Mouse (Mus musculus): ENCODE measurements around the gene Gm45785. TPM values are rescaled to one million over a fixed set of nuclear protein-coding genes. Genes with fewer than 3 reads are reported as not detected.
A peak's percentile ranks its signal among the peaks of the same experiment; 100 is the strongest.

The Gm45785 gene
- polyA plus RNA-seq, 1 experiment from 2014 or later, result not detected

DNA sequence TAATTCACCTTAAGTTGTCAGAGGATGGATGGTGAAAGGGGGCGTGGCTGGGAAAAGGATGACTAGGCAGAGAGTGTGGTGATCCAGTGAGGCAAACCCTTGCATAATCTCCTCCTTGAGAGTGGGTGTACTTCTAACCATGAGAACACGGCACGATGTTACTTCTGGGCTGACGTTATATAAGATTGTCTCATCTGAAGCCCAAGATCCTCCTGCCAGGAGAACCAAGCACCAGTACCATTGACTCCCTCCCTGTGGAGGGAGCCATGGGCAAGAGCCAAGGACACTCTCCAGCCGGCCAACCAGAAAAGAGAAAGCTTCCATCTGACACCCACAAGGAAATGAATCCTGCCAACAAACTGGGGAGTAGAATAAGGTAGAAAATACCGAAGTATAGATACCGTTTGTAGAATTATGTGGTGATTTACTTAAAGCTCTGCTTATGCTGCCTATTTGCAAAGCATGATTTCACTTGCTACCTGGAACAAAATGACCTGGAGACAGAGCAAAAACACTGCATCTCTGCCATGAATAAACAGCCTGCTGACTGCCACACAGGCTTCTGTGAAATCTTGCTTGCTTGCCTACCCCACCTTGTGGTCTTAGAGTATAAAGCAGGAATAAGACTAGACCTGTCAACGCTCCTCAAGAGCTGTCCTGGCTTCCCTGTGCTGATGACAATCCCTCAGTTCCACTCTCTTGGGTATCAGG, 27.8 kb downstream of the Gm45785 start:
- ATAC-seq (replicated peaks; ENCODE audit: insufficient number of reproducible peaks, low FRiP score, low TSS enrichment), result no peak

DNA sequence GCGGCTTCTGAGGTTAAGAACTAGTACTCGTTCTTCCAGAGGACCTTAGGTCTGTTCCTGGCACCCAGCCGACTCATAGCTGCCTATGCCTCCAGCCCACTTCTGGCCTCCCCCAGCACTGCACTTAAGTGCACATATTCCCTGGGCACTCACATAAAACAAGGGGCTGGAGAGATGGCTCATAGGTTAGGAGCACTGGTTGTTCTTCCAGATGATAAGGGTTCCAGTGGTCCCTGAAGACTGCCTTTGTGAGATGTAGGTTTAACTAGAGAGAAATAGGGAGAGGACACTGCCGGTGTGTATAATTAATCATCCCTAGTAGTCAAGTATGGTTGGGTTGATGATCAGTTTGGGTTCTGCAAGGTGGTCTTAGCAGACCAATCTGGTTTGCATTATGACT, 33.4 kb downstream of the Gm45785 start:
- WGBS (ENCODE audit: insufficient replicate concordance), result 88% methylated on average over 4 of the region's 4 CpGs
- H3K4me3 ChIP-seq (ENCODE audit: low read depth, low read length), result no peak overlapping the region
- H3K9ac ChIP-seq (ENCODE audit: low read depth, low read length), result no peak overlapping the region
- no peaks in the 10 kb centered on the region for H3K9me3 ChIP-seq (replicated peaks; ENCODE audit: control insufficient read depth, low read length)
- ATAC-seq (replicated peaks; ENCODE audit: insufficient number of reproducible peaks, low FRiP score, low TSS enrichment), result no peak
- H3K27ac ChIP-seq (ENCODE audit: low read depth, low read length), result no peak overlapping the region
- H3K36me3 ChIP-seq (ENCODE audit: control insufficient read depth, insufficient read depth, low read length), result no peaks in the 10 kb centered on the region
- H3K4me1 ChIP-seq (ENCODE audit: control insufficient read depth, insufficient read depth, low read length), result no peaks in the 10 kb centered on the region
- no peak overlapping the region for H3K4me2 ChIP-seq
- H3K27me3 ChIP-seq (ENCODE audit: control insufficient read depth, insufficient read depth, low read length), result no peaks in the 10 kb centered on the region

More for the DNA sequence above, 27.8 kb downstream of the Gm45785 start:
- no peaks in the 10 kb centered on the region for H3K36me3 ChIP-seq (ENCODE audit: control insufficient read depth, insufficient read depth, low read length)
- H3K27me3 ChIP-seq (ENCODE audit: control insufficient read depth, insufficient read depth, low read length), result no peaks in the 10 kb centered on the region; the same call in 1 of the 2 replicates
- H3K4me2 ChIP-seq, result no peak overlapping the region
- H3K4me1 ChIP-seq (ENCODE audit: control insufficient read depth, insufficient read depth, low read length), result no peaks in the 10 kb centered on the region
- WGBS (ENCODE audit: insufficient replicate concordance), result 23% methylated on average over 8 of the region's 8 CpGs
- H3K4me3 ChIP-seq (ENCODE audit: low read depth, low read length), result no peak overlapping the region
- no peak overlapping the region for H3K9ac ChIP-seq (ENCODE audit: low read depth, low read length)
- H3K9me3 ChIP-seq (replicated peaks; ENCODE audit: control insufficient read depth, low read length), result no peaks in the 10 kb centered on the region
- no peak overlapping the region for H3K27ac ChIP-seq (ENCODE audit: low read depth, low read length)

DNA sequence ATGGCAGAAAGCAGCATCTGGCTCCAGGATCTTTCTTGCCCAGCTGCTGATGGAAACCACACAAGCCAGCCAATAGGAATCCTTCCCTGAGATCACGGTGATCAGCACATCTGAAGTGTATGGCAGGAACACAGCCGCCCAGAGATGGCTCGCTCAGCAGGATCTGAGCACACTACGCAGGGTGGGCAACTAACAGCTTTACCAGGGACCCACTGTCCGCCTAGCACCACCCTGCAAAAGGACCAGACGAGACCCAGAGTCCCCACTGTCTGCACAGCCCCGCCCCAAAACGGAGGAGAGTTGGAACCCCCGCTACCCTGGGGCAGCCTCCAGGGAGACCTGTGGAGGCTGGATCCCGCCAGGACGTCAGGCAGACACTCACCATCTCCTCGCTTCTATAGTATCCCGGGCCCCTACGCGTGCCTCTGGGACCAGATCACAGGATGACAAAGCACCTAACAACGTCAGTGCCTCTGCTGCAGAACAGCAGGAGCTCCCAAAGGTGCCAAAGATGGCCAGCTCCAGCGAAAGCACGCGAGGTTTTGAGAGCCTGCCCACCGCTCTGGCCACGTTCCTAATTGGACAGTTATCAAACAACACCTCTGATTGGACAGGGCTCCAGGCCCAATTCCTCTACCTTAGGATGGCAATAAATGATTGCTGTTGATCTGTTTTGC, 34.3 kb downstream of the Gm45785 start, which contains the start of gene Zfp941:
Zfp941 (minus strand) TSS at position 526 of the 677 bp plus-strand sequence.
- peak within 1 kb of the TSS; percentile 55 for H3K4me3 ChIP-seq (ENCODE audit: low read depth, low read length)
- peak within 1 kb of the TSS; percentile 65 for H3K9ac ChIP-seq (ENCODE audit: low read depth, low read length)
- H3K4me2 ChIP-seq, result peak within 1 kb of the TSS; percentile 84
- no peaks in the 10 kb centered on the region for H3K27me3 ChIP-seq (ENCODE audit: control insufficient read depth, insufficient read depth, low read length)
- H3K36me3 ChIP-seq (ENCODE audit: control insufficient read depth, insufficient read depth, low read length), result no peaks in the 10 kb centered on the region
- H3K27ac ChIP-seq (ENCODE audit: low read depth, low read length), result no peak within 1 kb of the TSS
- 4% methylated on average over 21 of the region's 21 CpGs for WGBS (ENCODE audit: insufficient replicate concordance)
- no peaks in the 10 kb centered on the region for H3K4me1 ChIP-seq (ENCODE audit: control insufficient read depth, insufficient read depth, low read length)
- ATAC-seq (replicated peaks; ENCODE audit: insufficient number of reproducible peaks, low FRiP score, low TSS enrichment), result peak; percentile 49; the same call in 1 of the 2 replicates
- H3K9me3 ChIP-seq (replicated peaks; ENCODE audit: control insufficient read depth, low read length), result no peaks in the 10 kb centered on the region

DNA sequence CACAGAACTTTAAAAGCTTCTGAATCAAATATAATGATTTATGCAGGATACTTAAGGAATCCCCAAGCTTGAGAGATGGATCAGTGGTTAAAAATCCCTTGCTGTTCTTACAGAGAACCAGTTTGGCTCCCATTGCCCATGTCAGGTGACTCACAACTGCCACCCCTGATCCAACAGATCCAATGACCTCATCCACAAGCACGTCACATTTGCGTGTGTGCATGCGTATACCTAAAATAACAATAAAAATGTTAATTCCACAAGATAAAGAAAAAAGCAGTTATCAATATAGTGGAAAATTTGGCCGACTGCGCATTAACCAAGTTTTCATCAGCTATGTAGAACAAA, 34.9 kb downstream of the Gm45785 start:
- ATAC-seq (replicated peaks; ENCODE audit: insufficient number of reproducible peaks, low FRiP score, low TSS enrichment), result no peak
- Histone ChIP-seq H3K9me3 (replicated peaks; ENCODE audit: control insufficient read depth, low read length) (no peaks in the 10 kb centered on the region), H3K36me3 (ENCODE audit: control insufficient read depth, insufficient read depth, low read length) (no peaks in the 10 kb centered on the region), H3K27me3 (ENCODE audit: control insufficient read depth, insufficient read depth, low read length) (no peaks in the 10 kb centered on the region), H3K4me3 (ENCODE audit: low read depth, low read length) (peak overlapping the region; percentile 55), H3K4me1 (ENCODE audit: control insufficient read depth, insufficient read depth, low read length) (no peaks in the 10 kb centered on the region), H3K27ac (ENCODE audit: low read depth, low read length) (no peak overlapping the region), H3K9ac (ENCODE audit: low read depth, low read length) (peak overlapping the region; percentile 65; the same call in 1 of the 2 replicates), H3K4me2 (peak overlapping the region; percentile 84)
- 50% methylated on average over 5 of the region's 5 CpGs for WGBS (ENCODE audit: insufficient replicate concordance)

DNA sequence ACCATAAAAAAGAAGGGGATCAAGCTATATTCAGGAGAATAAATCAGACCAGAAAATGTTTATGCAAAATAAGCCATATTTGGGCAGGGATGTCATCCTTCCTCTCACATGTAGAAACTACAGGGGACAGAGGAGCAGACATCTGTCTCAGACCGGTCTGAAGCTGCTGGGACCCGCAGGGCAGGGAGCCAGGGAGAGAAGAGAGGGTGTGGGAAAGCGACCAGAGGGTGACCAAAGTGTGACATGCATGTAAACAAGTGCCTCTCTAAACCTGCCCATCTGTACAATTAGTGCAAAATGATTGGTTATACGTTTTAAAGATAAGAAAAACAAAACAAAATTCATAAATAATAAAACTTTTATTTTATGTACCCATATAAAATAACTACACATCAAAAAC, 36.0 kb downstream of the Gm45785 start:
- Histone ChIP-seq H3K27ac (ENCODE audit: low read depth, low read length) (no peak overlapping the region), H3K9ac (ENCODE audit: low read depth, low read length) (no peak overlapping the region), H3K9me3 (replicated peaks; ENCODE audit: control insufficient read depth, low read length) (no peaks in the 10 kb centered on the region), H3K27me3 (ENCODE audit: control insufficient read depth, insufficient read depth, low read length) (no peaks in the 10 kb centered on the region), H3K36me3 (ENCODE audit: control insufficient read depth, insufficient read depth, low read length) (no peaks in the 10 kb centered on the region), H3K4me3 (ENCODE audit: low read depth, low read length) (no peak overlapping the region), H3K4me1 (ENCODE audit: control insufficient read depth, insufficient read depth, low read length) (no peaks in the 10 kb centered on the region), H3K4me2 (no peak overlapping the region)
- 65% methylated on average over 4 of the region's 4 CpGs for WGBS (ENCODE audit: insufficient replicate concordance)
- no peak for ATAC-seq (replicated peaks; ENCODE audit: insufficient number of reproducible peaks, low FRiP score, low TSS enrichment)

DNA sequence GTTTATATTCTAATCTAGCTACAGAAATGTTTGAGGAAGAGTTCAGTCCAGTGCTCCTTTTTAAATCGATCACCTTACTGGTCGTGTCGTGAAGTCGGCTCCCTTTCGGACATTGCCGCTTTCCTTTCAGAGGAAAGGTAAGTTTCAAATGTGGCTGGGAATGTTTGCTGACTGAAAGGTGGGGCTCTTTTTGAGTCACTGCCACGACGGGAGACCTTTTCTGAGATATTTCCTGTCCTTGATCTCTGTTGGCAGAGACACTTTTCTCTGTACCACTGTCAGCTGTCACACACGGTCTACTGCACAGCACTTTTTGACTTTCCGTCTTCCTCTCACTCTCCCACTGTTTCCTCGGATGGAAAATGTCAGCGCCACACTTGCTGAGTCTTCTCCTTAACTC, 43.3 kb downstream of the Gm45785 start:
- H3K27ac ChIP-seq (ENCODE audit: low read depth, low read length), result no peak overlapping the region
- ATAC-seq (replicated peaks; ENCODE audit: insufficient number of reproducible peaks, low FRiP score, low TSS enrichment), result no peak
- H3K27me3 ChIP-seq (ENCODE audit: control insufficient read depth, insufficient read depth, low read length), result no peaks in the 10 kb centered on the region
- H3K4me1 ChIP-seq (ENCODE audit: control insufficient read depth, insufficient read depth, low read length), result no peaks in the 10 kb centered on the region
- H3K4me3 ChIP-seq (ENCODE audit: low read depth, low read length), result no peak overlapping the region
- WGBS (ENCODE audit: insufficient replicate concordance), result 85% methylated on average over 12 of the region's 12 CpGs
- no peaks in the 10 kb centered on the region for H3K9me3 ChIP-seq (replicated peaks; ENCODE audit: control insufficient read depth, low read length)
- H3K36me3 ChIP-seq (ENCODE audit: control insufficient read depth, insufficient read depth, low read length), result no peaks in the 10 kb centered on the region
- no peak overlapping the region for H3K9ac ChIP-seq (ENCODE audit: low read depth, low read length)
- no peak overlapping the region for H3K4me2 ChIP-seq

DNA sequence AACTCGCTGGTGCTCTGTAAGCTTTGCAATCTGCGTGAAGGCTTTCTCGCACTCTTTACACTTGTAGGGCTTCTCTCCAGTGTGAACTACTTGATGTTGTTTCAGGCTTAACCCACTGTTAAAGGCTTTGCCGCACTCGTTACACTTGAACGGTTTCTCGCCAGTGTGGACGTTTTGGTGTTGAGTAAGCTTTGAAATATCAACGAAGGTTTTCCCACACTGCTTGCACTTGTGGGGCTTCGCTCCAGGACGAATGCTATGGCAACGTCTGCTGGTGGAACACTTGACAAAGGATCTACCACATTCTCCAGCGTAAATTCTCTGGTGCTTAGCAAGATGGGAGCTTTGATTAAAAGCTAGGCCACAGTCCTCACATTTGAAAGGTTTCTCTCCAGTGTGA, 44.4 kb downstream of the Gm45785 start:
- ATAC-seq (replicated peaks; ENCODE audit: insufficient number of reproducible peaks, low FRiP score, low TSS enrichment), result no peak

DNA sequence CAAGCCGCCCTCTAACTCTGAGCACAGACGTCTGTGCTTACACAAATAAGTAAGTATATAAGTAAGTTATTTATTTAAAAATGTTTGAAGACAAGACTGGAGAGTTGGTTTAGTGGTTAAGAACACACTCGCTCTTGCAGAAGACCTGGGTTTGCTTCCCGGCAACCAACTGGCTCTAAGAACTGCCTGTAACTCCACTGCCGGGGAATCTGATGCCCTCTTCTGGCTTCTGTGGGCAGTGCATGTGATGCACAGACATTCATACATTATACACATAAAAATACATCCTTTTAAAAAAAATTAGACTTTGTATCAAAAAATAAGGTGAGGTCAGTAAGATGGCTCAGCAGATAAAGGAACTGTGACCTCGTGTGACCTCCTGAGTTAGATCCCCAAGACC, 45.6 kb downstream of the Gm45785 start:
- no peak overlapping the region for H3K4me3 ChIP-seq (ENCODE audit: low read depth, low read length)
- no peak overlapping the region for H3K9ac ChIP-seq (ENCODE audit: low read depth, low read length)
- WGBS (ENCODE audit: insufficient replicate concordance), result 89% methylated on average over 6 of the region's 6 CpGs
- no peaks in the 10 kb centered on the region for H3K27me3 ChIP-seq (ENCODE audit: control insufficient read depth, insufficient read depth, low read length)
- H3K9me3 ChIP-seq (replicated peaks; ENCODE audit: control insufficient read depth, low read length), result no peaks in the 10 kb centered on the region
- no peaks in the 10 kb centered on the region for H3K4me1 ChIP-seq (ENCODE audit: control insufficient read depth, insufficient read depth, low read length)
- no peak overlapping the region for H3K4me2 ChIP-seq
- no peak overlapping the region for H3K27ac ChIP-seq (ENCODE audit: low read depth, low read length)
- no peaks in the 10 kb centered on the region for H3K36me3 ChIP-seq (ENCODE audit: control insufficient read depth, insufficient read depth, low read length)
- no peak for ATAC-seq (replicated peaks; ENCODE audit: insufficient number of reproducible peaks, low FRiP score, low TSS enrichment)

More for the DNA sequence above, 44.4 kb downstream of the Gm45785 start:
- WGBS (ENCODE audit: insufficient replicate concordance), result 85% methylated on average over 13 of the region's 13 CpGs
- Histone ChIP-seq H3K9ac (ENCODE audit: low read depth, low read length) (no peak overlapping the region), H3K9me3 (replicated peaks; ENCODE audit: control insufficient read depth, low read length) (no peaks in the 10 kb centered on the region), H3K36me3 (ENCODE audit: control insufficient read depth, insufficient read depth, low read length) (no peaks in the 10 kb centered on the region), H3K4me1 (ENCODE audit: control insufficient read depth, insufficient read depth, low read length) (no peaks in the 10 kb centered on the region), H3K27ac (ENCODE audit: low read depth, low read length) (no peak overlapping the region), H3K4me3 (ENCODE audit: low read depth, low read length) (no peak overlapping the region), H3K4me2 (no peak overlapping the region), H3K27me3 (ENCODE audit: control insufficient read depth, insufficient read depth, low read length) (no peaks in the 10 kb centered on the region)
